Mouse (Mus musculus): ENCODE measurements around the gene Gp6. TPM values are rescaled to one million over a fixed set of nuclear protein-coding genes. Genes with fewer than 3 reads are reported as not detected.

The Gp6 gene
- polyA plus RNA-seq, 1 experiment = not detected

Other genes with a start within 250 kb of the Gp6 start
- gene Leng9, start 247.4 kb downstream of the Gp6 start, polyA plus RNA-seq (2012; ENCODE audit: insufficient read depth, insufficient read length, missing spikeins) = 2.1 and 3.6 TPM in 2 replicates
- 4.0 and 10.1 TPM in 2 replicates for gene Cdc42ep5, start 232.9 kb downstream of the Gp6 start, polyA plus RNA-seq (2012; ENCODE audit: insufficient read depth, insufficient read length, missing spikeins)
- 0.88 and 1.1 TPM in 2 replicates for gene Lilra5, start 160.0 kb downstream of the Gp6 start, polyA plus RNA-seq (2012; ENCODE audit: insufficient read depth, insufficient read length, missing spikeins)
- not detected in 2 replicates for gene Ncr1, start 60.0 kb downstream of the Gp6 start, polyA plus RNA-seq (2012; ENCODE audit: insufficient read depth, insufficient read length, missing spikeins)
- gene Rdh13, start 47.9 kb upstream of the Gp6 start, polyA plus RNA-seq (2012; ENCODE audit: insufficient read depth, insufficient read length, missing spikeins) = 15.1 and 29.0 TPM in 2 replicates
- 2.2 and 2.3 TPM in 2 replicates for gene Eps8l1, start 62.9 kb upstream of the Gp6 start, polyA plus RNA-seq (2012; ENCODE audit: insufficient read depth, insufficient read length, missing spikeins)
- 32.9 and 42.2 TPM in 2 replicates for gene Ppp1r12c, start 103.9 kb upstream of the Gp6 start, polyA plus RNA-seq (2012; ENCODE audit: insufficient read depth, insufficient read length, missing spikeins)
- gene Tnnt1, start 118.6 kb upstream of the Gp6 start, polyA plus RNA-seq (2012; ENCODE audit: insufficient read depth, insufficient read length, missing spikeins) = 25.6 and 40.1 TPM in 2 replicates
- not detected in 2 replicates for gene Tnni3, start 126.5 kb upstream of the Gp6 start, polyA plus RNA-seq (2012; ENCODE audit: insufficient read depth, insufficient read length, missing spikeins)
- not detected in 2 replicates for gene Dnaaf3, start 134.7 kb upstream of the Gp6 start, polyA plus RNA-seq (2012; ENCODE audit: insufficient read depth, insufficient read length, missing spikeins)
- not detected in 2 replicates for gene Syt5, start 149.8 kb upstream of the Gp6 start, polyA plus RNA-seq (2012; ENCODE audit: insufficient read depth, insufficient read length, missing spikeins)
- gene Ptprh, start 206.3 kb upstream of the Gp6 start, polyA plus RNA-seq (2012; ENCODE audit: insufficient read depth, insufficient read length, missing spikeins) = not detected in 2 replicates
- gene Tmem86b, start 233.7 kb upstream of the Gp6 start, polyA plus RNA-seq (2012; ENCODE audit: insufficient read depth, insufficient read length, missing spikeins) = 1.0 and 2.2 TPM in 2 replicates